Mouse (Mus musculus) ES-Bruce4 (cell line): ENCODE measurements around the gene Stat1. TPM values are rescaled to one million over a fixed set of nuclear protein-coding genes. Genes with fewer than 3 reads are reported as not detected.

Experiments used
- H3K27ac ChIP-seq: 2 replicates; pipeline ENCODE4 v1.5.1; 2012; ENCODE audit warnings: low read length, inconsistent platforms; ENCODE audit not compliant: insufficient read depth
- H3K27me3 ChIP-seq: 2 replicates; pipeline ENCODE4 v1.6.1; 2012; ENCODE audit warnings: mild to moderate bottlenecking, low read length, inconsistent platforms; ENCODE audit not compliant: control insufficient read depth, poor library complexity, insufficient read depth, severe bottlenecking
- H3K36me3 ChIP-seq: 2 replicates; pipeline ENCODE4 v1.6.1; 2012; ENCODE audit warnings: inconsistent platforms, mild to moderate bottlenecking, low read length, moderate library complexity; ENCODE audit not compliant: control insufficient read depth, poor library complexity, insufficient read depth, severe bottlenecking
- H3K4me1 ChIP-seq: one replicate; pipeline ENCODE4 v1.8.1; 2011; ENCODE audit warnings: low read length; ENCODE audit not compliant: control insufficient read depth, insufficient read depth
- H3K4me3 ChIP-seq: 2 replicates; pipeline ENCODE4 v1.5.1; 2011; ENCODE audit warnings: low read depth, mild to moderate bottlenecking, low read length
- H3K9ac ChIP-seq: 2 replicates; pipeline ENCODE4 v1.6.1; 2012; ENCODE audit warnings: low read depth, mild to moderate bottlenecking, inconsistent platforms; ENCODE audit not compliant: poor library complexity, severe bottlenecking
- H3K9me3 ChIP-seq: replicated peaks from 2 replicates; pipeline ENCODE4 v1.6.1; 2012; ENCODE audit warnings: mild to moderate bottlenecking, low read length, inconsistent platforms; ENCODE audit not compliant: control insufficient read depth, poor library complexity, insufficient read depth, severe bottlenecking
- CTCF ChIP-seq: IDR thresholded peaks from one replicate; pipeline ENCODE4 v1.8.1; 2011; ENCODE audit warnings: low read depth, low read length
- EP300 ChIP-seq: IDR thresholded peaks from 2 replicates; pipeline ENCODE4 v1.6.1; 2011; ENCODE audit warnings: low read depth, low read length; ENCODE audit not compliant: insufficient read depth
- POLR2A ChIP-seq: IDR thresholded peaks from one replicate; pipeline ENCODE4 v1.8.1; 2011; ENCODE audit warnings: low read length; ENCODE audit not compliant: insufficient read depth
- polyA plus RNA-seq: library from polyadenylated mRNA; stranded (reverse); fragments of >200 nt; gene quantifications from 2 replicates; pipeline ENCODE4 v1.2.4, GENCODE M21; 2011; ENCODE audit warnings: low read depth; ENCODE audit not compliant: missing spikeins, insufficient read depth, insufficient read length

The Stat1 gene
- polyA plus RNA-seq, 1 experiment, result 10.1 TPM

- H3K4me1 ChIP-seq, result no peaks in the 10 kb centered on the region
- no peak overlapping the region for H3K9ac ChIP-seq
- no peaks in the 10 kb centered on the region for H3K9me3 ChIP-seq
- H3K27ac ChIP-seq, result no peak overlapping the region
- no peaks in the 10 kb centered on the region for H3K27me3 ChIP-seq
- no peaks in the 10 kb centered on the region for H3K36me3 ChIP-seq
- H3K4me3 ChIP-seq, result no peak overlapping the region
- TF ChIP-seq CTCF (no peak), POLR2A (no peak), EP300 (no peak)
Observed at GRCm38 (mm10) chr1:52144907-52145306, 25.7 kb downstream of the Stat1 start.

DNA sequence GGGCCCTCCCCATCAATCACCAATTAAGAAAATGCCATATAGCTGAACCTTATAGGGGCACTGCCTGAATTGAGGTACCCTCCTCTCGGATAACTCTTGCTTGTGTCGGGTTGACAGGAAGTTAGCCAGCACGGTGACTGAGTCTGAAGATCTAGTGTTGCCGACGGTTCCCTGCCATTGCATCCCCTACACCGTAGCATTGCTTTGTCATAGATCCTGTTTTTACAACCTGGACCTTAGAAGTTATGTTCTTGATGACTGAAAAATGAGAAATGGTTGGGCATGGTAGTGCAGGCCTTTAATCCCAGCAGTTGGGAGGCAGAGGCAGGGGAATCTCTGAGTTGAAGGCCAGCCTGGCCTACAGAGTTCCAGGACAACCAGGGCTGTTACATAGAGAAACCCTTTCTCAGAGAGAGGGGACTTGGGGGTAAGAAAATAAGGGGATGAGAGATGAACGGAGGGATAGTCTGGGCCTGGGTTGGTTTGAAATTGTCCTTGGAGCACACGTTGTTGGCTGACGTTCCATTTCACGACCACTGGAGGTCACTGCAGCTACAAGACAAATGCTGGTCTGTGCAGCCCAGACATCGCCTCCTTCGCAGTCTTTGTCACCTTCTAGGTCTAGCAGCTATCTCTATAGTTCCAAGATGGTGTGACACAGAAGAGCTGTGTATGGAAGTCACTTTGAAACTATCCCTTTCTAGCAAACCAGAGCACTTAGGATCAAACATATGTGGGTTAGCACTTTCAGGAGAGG is 27.2 kb downstream of the Stat1 start:
- TF ChIP-seq CTCF (peak; percentile 93), EP300 (no peak), POLR2A (no peak)
- H3K27me3 ChIP-seq, result no peaks in the 10 kb centered on the region

GRCm38 (mm10) chr1:52147431-52147830 is 28.2 kb downstream of the Stat1 start:
- Histone ChIP-seq H3K36me3 (no peaks in the 10 kb centered on the region), H3K4me1 (no peaks in the 10 kb centered on the region), H3K9me3 (no peaks in the 10 kb centered on the region), H3K9ac (no peak overlapping the region), H3K27me3 (no peaks in the 10 kb centered on the region), H3K27ac (no peak overlapping the region), H3K4me3 (no peak overlapping the region)
- no peak for TF ChIP-seq EP300

More for the DNA sequence above, 27.2 kb downstream of the Stat1 start:
- no peak overlapping the region for H3K4me3 ChIP-seq
- H3K9ac ChIP-seq, result no peak overlapping the region
- H3K4me1 ChIP-seq, result no peaks in the 10 kb centered on the region
- no peak overlapping the region for H3K27ac ChIP-seq
- H3K36me3 ChIP-seq, result no peaks in the 10 kb centered on the region
- H3K9me3 ChIP-seq, result no peaks in the 10 kb centered on the region

DNA sequence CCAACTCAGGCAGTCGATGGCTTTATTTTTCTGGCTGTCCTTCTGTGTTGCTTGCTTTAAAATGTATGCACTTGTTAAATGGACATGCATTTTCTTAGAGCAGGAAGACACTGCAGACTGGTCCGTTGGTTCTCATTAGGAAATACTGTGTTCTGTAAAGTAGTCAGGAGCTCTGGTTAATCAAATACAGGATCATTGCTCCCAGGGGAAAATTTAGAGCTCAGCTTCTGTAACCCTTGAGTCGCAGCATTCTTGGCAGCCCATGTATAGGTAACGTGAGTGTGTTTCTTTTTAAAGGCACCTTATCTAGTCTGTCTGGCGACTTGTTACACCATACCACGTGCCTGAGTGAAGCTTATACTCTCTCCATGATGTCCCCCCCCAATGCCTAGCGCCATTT is 28.9 kb downstream of the Stat1 start:
- Histone ChIP-seq H3K9me3 (no peaks in the 10 kb centered on the region), H3K4me1 (no peaks in the 10 kb centered on the region), H3K4me3 (no peak overlapping the region), H3K27ac (no peak overlapping the region), H3K27me3 (no peaks in the 10 kb centered on the region), H3K9ac (no peak overlapping the region), H3K36me3 (no peaks in the 10 kb centered on the region)
- TF ChIP-seq EP300, result no peak

DNA sequence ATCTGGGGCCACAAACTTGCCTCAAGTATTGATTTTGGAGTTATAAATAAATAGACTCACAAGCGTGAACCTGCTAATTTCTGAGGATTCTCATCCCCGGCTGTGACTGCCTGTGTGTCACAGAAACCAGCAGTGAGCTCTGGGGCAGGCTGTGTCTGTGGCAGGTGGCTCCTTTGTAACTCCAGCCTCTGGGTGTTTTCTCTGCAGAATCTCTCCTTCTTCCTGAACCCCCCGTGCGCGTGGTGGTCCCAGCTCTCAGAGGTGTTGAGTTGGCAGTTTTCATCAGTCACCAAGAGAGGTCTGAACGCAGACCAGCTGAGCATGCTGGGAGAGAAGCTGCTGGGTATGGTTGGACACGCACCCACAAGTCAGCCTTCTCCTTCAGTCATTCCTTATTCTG is 29.5 kb downstream of the Stat1 start:
- H3K36me3 ChIP-seq, result no peaks in the 10 kb centered on the region
- no peaks in the 10 kb centered on the region for H3K9me3 ChIP-seq
- H3K27me3 ChIP-seq, result no peaks in the 10 kb centered on the region
- H3K4me1 ChIP-seq, result no peaks in the 10 kb centered on the region
- no peak overlapping the region for H3K9ac ChIP-seq
- TF ChIP-seq EP300 (no peak), POLR2A (no peak), CTCF (no peak)
- H3K4me3 ChIP-seq, result no peak overlapping the region
- H3K27ac ChIP-seq, result no peak overlapping the region

DNA sequence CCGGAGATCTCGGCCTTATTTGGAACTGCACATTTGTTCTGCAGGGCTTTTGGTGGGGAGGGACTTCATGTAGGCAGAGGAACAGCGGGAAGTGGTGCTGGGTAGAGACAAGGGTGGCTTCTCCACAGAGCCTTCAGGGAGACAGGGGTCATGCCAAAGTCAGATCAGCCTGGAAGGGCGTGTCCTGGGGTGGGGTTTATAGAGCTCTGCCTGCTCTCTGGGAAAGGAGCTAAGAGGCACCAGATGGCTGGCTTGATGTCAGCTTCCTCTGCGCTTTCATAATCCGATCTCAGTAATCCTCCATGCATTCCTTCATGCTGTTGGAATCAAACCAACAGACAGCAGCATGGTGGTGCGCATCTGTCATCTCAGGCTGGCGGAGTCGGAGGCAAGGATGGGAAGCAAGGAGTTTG is 30.7 kb downstream of the Stat1 start:
- Histone ChIP-seq H3K27me3 (no peaks in the 10 kb centered on the region), H3K36me3 (no peaks in the 10 kb centered on the region), H3K4me1 (no peaks in the 10 kb centered on the region), H3K9ac (no peak overlapping the region), H3K27ac (no peak overlapping the region), H3K4me3 (no peak overlapping the region), H3K9me3 (no peaks in the 10 kb centered on the region)
- TF ChIP-seq CTCF (no peak), POLR2A (no peak), EP300 (peak; percentile 71; the same call in 1 of the 2 replicates)
